Mouse (Mus musculus): ENCODE data around the gene Tdpoz1.

DNA sequence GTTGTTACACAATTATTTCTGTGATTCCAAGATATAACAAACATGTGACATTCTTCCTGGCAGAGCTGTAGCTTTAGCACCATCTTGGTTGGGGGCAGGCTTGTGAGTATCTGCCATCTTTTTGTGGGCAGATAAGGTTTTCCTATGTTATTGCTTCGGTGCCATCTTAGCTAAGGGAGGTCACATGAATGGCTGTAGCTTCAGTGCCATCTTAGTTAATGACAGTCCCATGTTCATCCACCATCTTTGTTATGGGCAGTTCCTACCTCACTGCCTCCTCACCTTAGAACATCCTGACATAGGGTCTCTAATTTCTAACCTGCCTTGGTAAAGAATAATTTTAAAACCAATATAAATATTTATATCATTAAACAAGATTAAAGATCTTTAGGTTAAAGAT is 21.9 kb downstream of the Tdpoz1 start:
- TF ChIP-seq POLR2A (IDR thresholded peaks at IDR 0.05; ENCODE audit: low read depth, low read length): no peak
- no peak for TF ChIP-seq CTCF (conservative IDR thresholded peaks at IDR 0.05; ENCODE audit: insufficient read depth, insufficient read length, low read depth, low read length)
